Mouse (Mus musculus) neural tube, embryonic 14.5 days (tissue): ENCODE data around the gene Mfap3. TPM values are rescaled to one million over a fixed set of nuclear protein-coding genes. Genes with fewer than 3 reads are reported as not detected.
"Not testable (repeated sequence)": the region's sequence is repeated elsewhere in the genome, so short reads cannot be mapped to it uniquely, and the experiment has no call there.

Experiments
- ATAC-seq: fragments of 200-750 bp; cut with Nextera tagmentation; 2 replicates; pipeline ENCODE4 v1.8.0; 2017; ENCODE audit warnings: low read depth, mild to moderate bottlenecking, moderate TSS enrichment, moderate library complexity
- H3K27ac ChIP-seq: fragments of 300-500 bp; sonication (generic); 2 replicates; pipeline ENCODE4 v1.5.1; 2014; ENCODE audit warnings: low read depth, mild to moderate bottlenecking, control low read depth, low read length, moderate library complexity, mixed read lengths
- H3K27me3 ChIP-seq: fragments of 300-500 bp; sonication (generic); 2 replicates; pipeline ENCODE4 v1.6.1; 2014; ENCODE audit warnings: low read length; ENCODE audit not compliant: control insufficient read depth, insufficient read depth
- H3K36me3 ChIP-seq: fragments of 300-500 bp; sonication (generic); 2 replicates; pipeline ENCODE4 v1.6.1; 2014; ENCODE audit warnings: low read length, mixed read lengths; ENCODE audit not compliant: control insufficient read depth, insufficient read depth
- H3K4me1 ChIP-seq: fragments of 300-500 bp; sonication (generic); 2 replicates; pipeline ENCODE4 v1.6.1; 2014; ENCODE audit warnings: low read length; ENCODE audit not compliant: control insufficient read depth, insufficient read depth
- H3K4me2 ChIP-seq: fragments of 300-500 bp; sonication (generic); 2 replicates; pipeline ENCODE4 v1.6.1; 2014; ENCODE audit warnings: mild to moderate bottlenecking, low read depth, low read length, control low read depth
- H3K4me3 ChIP-seq: fragments of 300-500 bp; sonication (generic); 2 replicates; pipeline ENCODE4 v1.5.1; 2014; ENCODE audit warnings: low read depth, low read length, control low read depth, mixed read lengths
- H3K9ac ChIP-seq: fragments of 300-500 bp; sonication (generic); replicated peaks from 2 replicates; pipeline ENCODE4 v1.6.1; 2014; ENCODE audit warnings: low read depth, mild to moderate bottlenecking, control low read depth, low read length, mixed read lengths
- H3K9me3 ChIP-seq: fragments of 300-500 bp; sonication (generic); 2 replicates; pipeline ENCODE4 v1.6.1; 2016; ENCODE audit warnings: low read length; ENCODE audit not compliant: control insufficient read depth
- WGBS: fragments of 180-500 bp; shearing (Covaris S2); extraction: QIAGEN DNeasy Blood & Tissue Kit; methylation state at CpG from one replicate; pipeline ENCODE4 v1.1.7; 2014; 5-methylcytosine and 5-hydroxymethylcytosine counted together
- polyA plus RNA-seq: library from polyadenylated mRNA; unstranded; fragments of >200 nt; fragmentation: Nextera tagmentation; extraction: Ambion mirVana; gene quantifications from 2 replicates; pipeline ENCODE4 v1.2.1, GENCODE M21; 2014

The Mfap3 gene
- polyA plus RNA-seq, 1 experiment from 2014 or later, result 59.3 TPM

DNA sequence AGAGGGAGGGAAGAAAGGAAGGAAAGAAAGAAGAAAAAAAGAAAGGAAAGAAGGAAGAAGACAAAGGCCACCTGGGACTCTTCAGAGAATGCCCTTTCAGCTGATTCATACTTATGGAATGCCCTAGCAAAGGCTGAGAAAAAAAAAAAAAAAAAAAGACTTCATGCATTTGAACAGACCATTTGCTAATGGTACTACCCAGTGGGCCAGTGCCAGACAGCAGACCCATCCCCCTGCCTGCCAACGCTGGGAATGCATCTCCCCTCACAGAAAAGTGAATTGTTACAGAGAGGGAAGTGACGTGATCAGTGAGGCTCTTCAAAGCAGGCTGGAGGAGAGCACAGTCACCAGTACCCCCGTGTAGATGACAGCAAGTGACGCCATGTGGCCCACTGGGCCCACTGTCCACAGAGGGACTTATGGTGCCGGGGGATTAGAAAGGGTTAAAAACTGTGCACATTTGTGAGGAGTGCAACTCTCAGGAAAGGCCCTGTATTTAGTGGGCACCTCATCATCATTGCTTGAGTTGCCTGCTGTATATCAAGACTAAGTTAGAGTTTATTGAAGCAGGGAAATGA lies 21.5 kb downstream of the Mfap3 start:
- H3K4me1 ChIP-seq, result no peaks in the 10 kb centered on the region
- H3K4me2 ChIP-seq, result no peak overlapping the region
- H3K36me3 ChIP-seq, result no peaks in the 10 kb centered on the region
- no peak overlapping the region for H3K4me3 ChIP-seq
- H3K9me3 ChIP-seq, result no peaks in the 10 kb centered on the region
- H3K9ac ChIP-seq, result no peak overlapping the region
- H3K27me3 ChIP-seq, result no peaks in the 10 kb centered on the region
- WGBS, result 78% methylated on average over 5 of the region's 5 CpGs
- H3K27ac ChIP-seq, result no peak overlapping the region
- no peak for ATAC-seq

DNA sequence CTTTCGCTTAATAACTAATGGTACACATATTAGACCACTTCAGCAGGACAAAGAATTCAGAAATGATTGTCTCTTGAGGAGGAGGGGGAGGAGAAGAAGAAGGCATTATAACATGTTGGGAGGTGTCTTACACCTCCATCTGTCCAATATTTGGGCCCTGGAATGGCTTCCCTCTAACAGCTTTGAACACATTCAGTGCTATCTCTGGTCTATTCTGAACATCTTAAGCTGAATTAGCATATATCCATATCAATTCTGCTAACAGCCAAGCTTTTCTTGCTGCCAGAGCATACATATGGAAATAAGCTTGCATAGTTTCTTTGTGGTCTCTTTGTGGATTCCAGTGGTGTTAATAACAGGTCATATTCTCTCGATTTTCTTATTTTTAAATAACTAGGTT lies 22.2 kb downstream of the Mfap3 start:
- Histone ChIP-seq H3K9me3 (no peaks in the 10 kb centered on the region), H3K4me3 (no peak overlapping the region), H3K27ac (no peak overlapping the region), H3K4me2 (no peak overlapping the region), H3K36me3 (no peaks in the 10 kb centered on the region), H3K4me1 (no peaks in the 10 kb centered on the region), H3K27me3 (no peaks in the 10 kb centered on the region), H3K9ac (no peak overlapping the region)
- ATAC-seq, result no peak
- 89% methylated on average over 2 of the region's 2 CpGs for WGBS

DNA sequence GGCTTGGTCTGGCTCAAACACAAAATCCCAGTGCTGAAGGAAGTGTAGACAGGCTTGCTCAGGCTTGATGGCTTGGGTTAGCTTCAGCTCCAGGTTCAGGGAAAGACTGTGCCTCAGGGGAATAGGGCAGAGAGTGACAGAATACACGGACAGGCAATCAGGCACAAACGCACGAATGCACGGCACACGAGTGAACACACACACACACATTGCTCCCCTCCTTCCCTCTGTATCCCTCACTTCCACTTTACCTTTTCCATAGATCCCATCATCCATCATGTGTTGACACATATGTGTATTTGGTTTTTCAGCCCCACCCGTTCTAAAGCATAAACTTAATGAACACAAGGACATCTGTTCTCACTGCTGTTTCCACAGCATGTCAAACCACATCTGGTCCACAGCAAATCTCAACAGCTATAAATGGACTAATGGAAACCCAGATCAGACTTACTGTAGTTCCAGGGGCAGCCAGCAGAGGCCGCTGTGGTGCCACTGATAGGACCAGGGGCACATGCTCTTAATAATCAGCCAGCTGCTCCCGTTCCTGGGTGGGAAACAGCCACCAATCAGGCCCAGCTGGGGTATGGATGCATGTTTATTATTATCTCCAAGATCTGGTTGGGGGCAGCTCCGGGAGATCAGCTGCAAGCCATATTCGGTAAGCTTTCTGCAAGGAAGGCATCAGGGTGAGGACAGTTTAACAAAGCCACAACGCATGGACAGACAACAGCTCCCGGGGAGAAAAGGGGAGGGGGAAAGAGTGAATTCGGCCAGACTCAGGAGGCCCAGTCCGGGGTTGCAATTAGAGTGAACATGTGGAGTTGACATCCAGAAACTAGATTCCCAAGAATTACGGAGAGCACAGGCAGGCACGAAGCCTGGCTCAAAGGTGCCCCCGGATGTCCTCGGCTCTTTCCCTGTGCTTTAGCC lies 30.4 kb downstream of the Mfap3 start:
- H3K4me3 ChIP-seq, result no peak overlapping the region
- H3K27ac ChIP-seq, result 0 out of 2 replicates have a peak overlapping the region, but pooled peaks have one; percentile 23
- 24% methylated on average over 18 of the region's 18 CpGs for WGBS
- no peaks in the 10 kb centered on the region for H3K4me1 ChIP-seq
- no peaks in the 10 kb centered on the region for H3K27me3 ChIP-seq
- H3K9me3 ChIP-seq, result no peaks in the 10 kb centered on the region
- peak; percentile 79 for ATAC-seq
- H3K9ac ChIP-seq, result no peak overlapping the region
- no peaks in the 10 kb centered on the region for H3K36me3 ChIP-seq
- H3K4me2 ChIP-seq, result no peak overlapping the region

DNA sequence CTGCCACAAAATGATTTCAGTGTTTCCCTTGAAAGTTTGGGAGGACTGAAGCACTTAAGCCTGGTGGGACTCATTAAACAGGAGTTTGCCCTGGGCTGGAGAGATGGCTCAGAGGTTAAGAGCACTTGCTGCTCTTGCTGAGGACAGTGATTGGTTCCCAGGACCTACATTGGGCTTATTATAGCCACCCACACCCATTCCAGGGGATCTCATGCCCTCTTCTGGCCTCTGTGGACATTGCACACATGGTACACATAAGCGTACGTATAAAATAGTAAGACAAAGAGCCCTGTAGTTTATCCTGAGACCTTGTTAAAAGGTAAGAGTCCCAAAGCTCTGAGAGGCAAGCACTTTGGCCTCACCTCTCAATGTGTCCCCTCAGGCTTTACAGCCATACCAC lies 31.8 kb downstream of the Mfap3 start:
- H3K27me3 ChIP-seq, result no peaks in the 10 kb centered on the region
- no peak overlapping the region for H3K4me2 ChIP-seq
- ATAC-seq, result no peak
- no peaks in the 10 kb centered on the region for H3K4me1 ChIP-seq
- H3K4me3 ChIP-seq, result no peak overlapping the region
- no peak overlapping the region for H3K9ac ChIP-seq
- H3K36me3 ChIP-seq, result no peaks in the 10 kb centered on the region
- H3K9me3 ChIP-seq, result no peaks in the 10 kb centered on the region
- H3K27ac ChIP-seq, result no peak overlapping the region
- 94% methylated on average over 2 of the region's 2 CpGs for WGBS

DNA sequence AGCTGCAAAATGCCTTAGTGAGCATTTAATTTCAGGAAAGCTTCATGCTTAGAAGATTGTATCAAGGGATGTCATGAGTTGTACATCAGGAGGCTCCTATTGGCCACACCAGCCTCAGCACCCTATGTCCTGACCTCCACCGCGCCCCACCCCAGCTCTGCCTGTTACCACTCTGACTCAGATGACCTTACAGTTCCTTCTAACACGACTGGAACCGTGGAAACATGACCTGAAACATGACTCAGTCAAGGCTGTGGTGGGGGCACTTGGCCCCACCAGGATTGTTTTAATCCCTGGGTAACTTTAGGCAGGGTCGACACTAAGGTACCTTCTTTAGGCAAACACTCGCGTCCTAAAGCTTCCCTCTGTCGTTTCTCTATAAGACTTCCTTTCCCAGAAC lies 32.6 kb downstream of the Mfap3 start:
- WGBS, result 92% methylated on average over 8 of the region's 8 CpGs
- no peak for ATAC-seq
- H3K27ac ChIP-seq, result no peak overlapping the region

DNA sequence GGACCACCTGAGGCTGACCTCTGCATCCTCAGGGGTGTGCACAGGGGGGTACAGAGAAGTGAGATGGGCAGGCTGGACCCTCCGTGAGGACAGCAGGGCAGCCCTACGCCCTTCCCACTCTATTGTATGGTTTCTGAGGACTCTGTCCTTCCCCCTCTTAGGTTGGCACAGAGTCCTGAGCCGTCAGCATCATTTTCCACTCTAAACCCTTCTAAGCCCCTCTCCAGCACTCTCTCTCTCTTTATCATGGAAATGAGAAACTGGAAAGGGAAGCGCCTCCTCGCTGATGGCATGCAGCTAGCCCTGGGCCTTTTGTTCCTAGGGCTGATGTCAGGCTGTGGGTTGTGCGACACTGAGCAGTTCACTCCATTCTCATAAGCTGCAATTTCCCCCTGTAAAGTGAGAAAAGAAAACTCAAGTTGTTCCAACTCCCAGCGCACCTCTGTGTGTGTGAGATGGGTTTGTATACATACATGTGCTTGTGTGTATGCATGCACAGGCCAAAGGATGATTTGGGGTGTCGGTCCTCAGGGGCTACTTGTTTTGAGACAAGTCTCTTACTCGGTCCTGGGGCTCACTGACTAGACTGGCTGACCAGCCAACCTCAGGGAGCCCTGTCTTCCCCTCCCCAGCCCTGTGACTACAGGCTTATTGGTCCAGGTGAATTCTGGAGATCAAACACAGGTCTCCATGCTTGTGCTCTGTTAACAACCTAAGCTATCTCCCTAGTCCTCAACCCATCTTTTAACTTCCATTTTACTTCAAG lies 34.7 kb downstream of the Mfap3 start:
- Histone ChIP-seq H3K9me3 (no peaks in the 10 kb centered on the region), H3K4me3 (no peak overlapping the region), H3K4me1 (no peaks in the 10 kb centered on the region), H3K4me2 (no peak overlapping the region), H3K27me3 (no peaks in the 10 kb centered on the region), H3K27ac (no peak overlapping the region), H3K36me3 (no peaks in the 10 kb centered on the region), H3K9ac (no peak overlapping the region)
- 27% methylated on average over 9 of the region's 9 CpGs for WGBS
- ATAC-seq, result peak; percentile 69

More for the DNA sequence above, 32.6 kb downstream of the Mfap3 start:
- H3K9ac ChIP-seq, result no peak overlapping the region
- no peak overlapping the region for H3K4me3 ChIP-seq
- no peaks in the 10 kb centered on the region for H3K36me3 ChIP-seq
- H3K4me2 ChIP-seq, result no peak overlapping the region
- H3K4me1 ChIP-seq, result no peaks in the 10 kb centered on the region
- H3K27me3 ChIP-seq, result no peaks in the 10 kb centered on the region
- H3K9me3 ChIP-seq, result no peaks in the 10 kb centered on the region

DNA sequence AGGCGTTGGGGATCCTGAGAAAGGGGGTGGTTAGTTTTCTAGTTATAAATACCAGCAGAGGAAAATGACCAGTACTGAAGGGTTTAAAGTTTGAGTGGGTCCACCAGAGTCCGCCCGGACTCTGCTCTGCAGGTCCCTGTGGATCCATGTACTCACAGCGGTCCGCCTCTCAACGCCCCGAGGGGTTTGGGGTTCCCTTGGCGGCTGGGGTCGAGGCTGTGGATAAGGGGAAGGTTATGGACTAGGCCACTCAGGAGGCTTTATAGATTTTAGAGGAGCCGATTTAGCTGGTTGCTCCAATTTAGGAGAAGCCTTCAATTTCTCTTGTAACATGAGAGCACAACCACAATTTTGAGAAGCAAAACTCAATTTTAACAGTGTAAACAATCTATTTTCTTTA lies 39.5 kb downstream of the Mfap3 start:
- ATAC-seq, H3K27ac ChIP-seq, H3K9ac ChIP-seq, H3K36me3 ChIP-seq, H3K27me3 ChIP-seq, H3K4me1 ChIP-seq, H3K4me3 ChIP-seq, H3K9me3 ChIP-seq, H3K4me2 ChIP-seq: not testable (repeated sequence)
- 90% methylated on average over 9 of the region's 10 CpGs for WGBS

DNA sequence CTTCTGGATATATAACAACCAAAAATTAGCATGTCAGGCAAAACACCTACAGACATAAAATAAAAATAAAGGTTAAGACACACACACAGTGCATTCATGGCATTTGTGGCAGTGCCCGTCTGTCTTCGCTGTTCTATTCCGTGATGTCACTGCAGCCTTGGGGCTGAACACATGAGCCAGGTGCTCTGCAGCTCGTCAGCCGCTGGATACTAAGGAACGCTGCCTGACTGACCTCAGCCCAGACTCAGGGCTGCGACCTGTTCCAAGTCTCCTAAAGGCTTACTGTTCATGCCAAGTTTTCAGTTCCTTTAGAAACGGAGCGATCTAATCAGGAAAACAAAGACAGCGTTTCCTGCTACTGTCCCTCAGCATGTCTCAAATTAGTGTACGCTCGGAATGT lies 46.1 kb downstream of the Mfap3 start:
- H3K9me3 ChIP-seq, result no peaks in the 10 kb centered on the region
- no peak overlapping the region for H3K27ac ChIP-seq
- no peak for ATAC-seq
- no peak overlapping the region for H3K4me2 ChIP-seq
- no peaks in the 10 kb centered on the region for H3K36me3 ChIP-seq
- H3K27me3 ChIP-seq, result no peaks in the 10 kb centered on the region
- H3K9ac ChIP-seq, result no peak overlapping the region
- H3K4me3 ChIP-seq, result no peak overlapping the region
- 65% methylated on average over 12 of the region's 12 CpGs for WGBS
- H3K4me1 ChIP-seq, result 0 out of 2 replicates have a peak, but pooled peaks cover 2% of the 10 kb centered on the region
